Mouse (Mus musculus): ENCODE measurements around the gene Mtmr3. TPM values are rescaled to one million over a fixed set of nuclear protein-coding genes. Genes with fewer than 3 reads are reported as not detected.

The Mtmr3 gene
- polyA plus RNA-seq (2017; shearing (Covaris generic)) = 112 TPM

GRCm38 (mm10) chr11:4594608-4595500, at the start of gene Mtmr3:
Gene Mtmr3, minus strand, starts transcription at chr11:4594863.

GRCm38 (mm10) chr11:4637534-4638234, 43.0 kb upstream of the Mtmr3 start, which contains the start of gene Ascc2:
Gene Ascc2, plus strand, starts transcription at chr11:4637747.

GRCm38 (mm10) chr11:4620017-4620485, 25.4 kb upstream of the Mtmr3 start, which contains the start of gene Gm11032:
Gene Gm11032, plus strand, starts transcription at chr11:4620067.

GRCm38 (mm10) chr11:4440978-4441377, 153.7 kb downstream of the Mtmr3 start, which contains the start of gene Hormad2:
Gene Hormad2, minus strand, starts transcription at chr11:4441105.

Other genes starting within 250 kb of the Mtmr3 start
- gene Hormad2, start 153.8 kb downstream of the Mtmr3 start, polyA plus RNA-seq (2017; shearing (Covaris generic)) = 0.88 TPM
- gene Gm11032, start 25.2 kb upstream of the Mtmr3 start, polyA plus RNA-seq (2017; shearing (Covaris generic)) = not detected
- gene Ascc2, start 42.9 kb upstream of the Mtmr3 start, polyA plus RNA-seq (2017; shearing (Covaris generic)) = 40.4 TPM
- 278 TPM for gene Uqcr10, start 109.5 kb upstream of the Mtmr3 start, polyA plus RNA-seq (2017; shearing (Covaris generic))
- gene Zmat5, start 109.8 kb upstream of the Mtmr3 start, polyA plus RNA-seq (2017; shearing (Covaris generic)) = 48.2 TPM
- not detected for gene Cabp7, start 151.9 kb upstream of the Mtmr3 start, polyA plus RNA-seq (2017; shearing (Covaris generic))

All from naive thymus-derived CD4-positive, alpha-beta T cell, adult 5 months (primary cell).